Mouse (Mus musculus): ENCODE results near the gene Aste1. TPM values are rescaled to one million over a fixed set of nuclear protein-coding genes. Genes with fewer than 3 reads are reported as not detected.

Gene Aste1
- polyA plus RNA-seq (2015; fragmentation: Nextera tagmentation; extraction: Ambion mirVana) = 6.3 and 6.4 TPM in 2 replicates

DNA sequence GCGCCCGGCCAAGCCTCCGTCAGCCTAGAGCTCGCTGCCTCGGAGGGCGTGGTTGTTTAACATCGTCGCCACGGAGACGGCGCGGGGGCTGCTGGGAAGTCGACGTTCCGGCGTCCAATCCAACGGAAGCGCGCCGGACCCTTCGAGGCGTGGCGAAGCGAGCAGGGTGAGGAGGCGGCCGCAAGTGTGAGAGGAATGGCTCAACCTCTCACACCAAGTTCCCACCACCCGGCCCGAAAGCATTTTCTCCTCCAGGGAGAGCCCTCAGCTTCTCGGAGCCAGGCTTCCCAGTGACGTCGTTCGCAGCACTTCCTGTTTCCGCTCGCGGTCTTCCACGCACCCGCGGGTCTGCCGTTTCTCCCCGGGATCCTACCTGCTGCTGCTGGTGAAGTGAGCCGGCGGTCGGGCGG is at the start of gene Aste1, which contains the start of gene Nek11:
Gene Aste1 (plus strand): TSS at position 175 of the 410 bp plus-strand sequence.
Gene Nek11 (minus strand): TSS at position 307 of the 410 bp plus-strand sequence.

Other genes with a start within 250 kb of the Aste1 start
- 0.10 and 0.12 TPM in 2 replicates for gene Nek11, start 132 bp downstream of the Aste1 start, polyA plus RNA-seq (2015; fragmentation: Nextera tagmentation; extraction: Ambion mirVana)
- 38.1 and 41.2 TPM in 2 replicates for gene Atp2c1, start 131.9 kb downstream of the Aste1 start, polyA plus RNA-seq (2015; fragmentation: Nextera tagmentation; extraction: Ambion mirVana)
- 7.8 and 8.8 TPM in 2 replicates for gene Pik3r4, start 247.6 kb downstream of the Aste1 start, polyA plus RNA-seq (2015; fragmentation: Nextera tagmentation; extraction: Ambion mirVana)

Measured in skeletal muscle tissue, postnatal 0 days (tissue).